Mouse (Mus musculus) heart, adult 2 months (tissue): ENCODE data around the gene Ufm1. TPM values are rescaled to one million over a fixed set of nuclear protein-coding genes. Genes with fewer than 3 reads are reported as not detected.

Experiments used
- DNase-seq, 2 experiments: peaks; one replicate each; pipeline ENCODE4 v3.0.0; 2021
- H3K27ac ChIP-seq: fragments of 200-600 bp; 2 replicates; pipeline ENCODE4 v1.8.1; 2022
- H3K27me3 ChIP-seq: fragments of 200-500 bp; 2 replicates; pipeline ENCODE4 v1.6.1; 2012; ENCODE audit warnings: mild to moderate bottlenecking, low read length, inconsistent platforms, mixed read lengths; ENCODE audit not compliant: control insufficient read depth, insufficient read depth
- H3K36me3 ChIP-seq: fragments of 200-500 bp; 2 replicates; pipeline ENCODE4 v1.6.1; 2012; ENCODE audit warnings: low read length, inconsistent platforms; ENCODE audit not compliant: control insufficient read depth, insufficient read depth
- H3K4me1 ChIP-seq: fragments of 200-500 bp; 2 replicates; pipeline ENCODE4 v1.6.1; 2011; ENCODE audit warnings: low read length; ENCODE audit not compliant: control insufficient read depth, insufficient read depth
- H3K4me3 ChIP-seq: fragments of 200-600 bp; 2 replicates; pipeline ENCODE4 v1.8.1; 2022
- H3K79me2 ChIP-seq: fragments of 200-500 bp; replicated peaks from 2 replicates; pipeline ENCODE4 v1.6.1; 2012; ENCODE audit warnings: mild to moderate bottlenecking, inconsistent platforms, low read length, moderate library complexity, mixed read lengths; ENCODE audit not compliant: control insufficient read depth, insufficient read depth
- H3K9ac ChIP-seq: fragments of 200-500 bp; 2 replicates; pipeline ENCODE4 v1.6.1; 2012; ENCODE audit warnings: low read depth, mild to moderate bottlenecking, control low read depth, inconsistent platforms, low read length, mixed read lengths
- CTCF ChIP-seq: fragments of 200-600 bp; IDR thresholded peaks from 2 replicates; pipeline ENCODE4 v1.8.1; 2022; ENCODE audit warnings: antibody characterized with exemption, mild to moderate bottlenecking, moderate library complexity
- EP300 ChIP-seq: fragments of 200-500 bp; IDR thresholded peaks from 2 replicates; pipeline ENCODE4 v1.6.1; 2011; ENCODE audit warnings: low read depth, low read length, control low read depth; ENCODE audit not compliant: insufficient read depth
- POLR2A ChIP-seq: fragments of 200-500 bp; IDR thresholded peaks from 2 replicates; pipeline ENCODE4 v1.6.1; 2011; ENCODE audit warnings: mild to moderate bottlenecking, low read depth, low read length, control low read depth; ENCODE audit not compliant: insufficient read depth
- WGBS: fragments of 180-500 bp; shearing (Covaris S2); methylation state at CpG from one replicate; pipeline ENCODE4 v1.1.7; 2018; 5-methylcytosine and 5-hydroxymethylcytosine counted together
- intact Hi-C: fragments of 180-260 bp; cut with DNase I; formaldehyde crosslinking; loops from one replicate; pipeline ENCODE4 v1.15.1; 2025
- polyA plus RNA-seq: library from polyadenylated mRNA; depleted of rRNA; stranded (reverse); fragments of >200 nt; gene quantifications from 2 replicates; pipeline ENCODE4 v1.2.3, GENCODE M21; 2012
- total RNA-seq, 2 experiments: library from RNA; stranded (reverse); gene quantifications; 2 replicates each; pipeline ENCODE4 v1.2.3; 2021

Gene Ufm1
- total and polyA plus RNA-seq, 3 experiments: 9.6 to 53.9 (median 47.9) TPM

- H3K4me1 ChIP-seq: no peaks in the 10 kb centered on the region
- H3K9ac ChIP-seq: no peak overlapping the region
- no peaks in the 10 kb centered on the region; the same call in 1 of the 2 replicates for H3K79me2 ChIP-seq
- H3K4me3 ChIP-seq: no peak overlapping the region
- no peak for DNase-seq
- intact Hi-C loops: no loop called here
- no peak for TF ChIP-seq POLR2A
- TF ChIP-seq CTCF: no peak
- TF ChIP-seq EP300: no peak
- no peak overlapping the region for H3K27ac ChIP-seq
- WGBS: 72% methylated on average over 4 of the region's 4 CpGs
- no peaks in the 10 kb centered on the region for H3K27me3 ChIP-seq
- H3K36me3 ChIP-seq: no peaks in the 10 kb centered on the region
Observed at GRCm38 (mm10) chr3:53868212-53868611, 4.6 kb upstream of the Ufm1 start.

GRCm38 (mm10) chr3:53854831-53855230, 8.8 kb downstream of the Ufm1 start:
- Histone ChIP-seq H3K4me3 (no peak overlapping the region), H3K4me1 (no peaks in the 10 kb centered on the region), H3K9ac (no peak overlapping the region), H3K36me3 (no peaks in the 10 kb centered on the region; the same call in 1 of the 2 replicates), H3K27ac (no peak overlapping the region), H3K79me2 (no peaks in the 10 kb centered on the region), H3K27me3 (no peaks in the 10 kb centered on the region)
- intact Hi-C loops: no loop called here
- TF ChIP-seq POLR2A (no peak), CTCF (no peak), EP300 (no peak)
- DNase-seq: no peak
- 81% methylated on average over 3 of the region's 3 CpGs for WGBS

- intact Hi-C loops: no loop called here
- 84% methylated on average over 4 of the region's 4 CpGs for WGBS
Observed at GRCm38 (mm10) chr3:53854261-53854660, 9.4 kb downstream of the Ufm1 start.

GRCm38 (mm10) chr3:53848262-53848661, 15.4 kb downstream of the Ufm1 start:
- no peak overlapping the region for H3K9ac ChIP-seq
- DNase-seq: no peak
- TF ChIP-seq POLR2A: no peak
- no peak for TF ChIP-seq EP300
- TF ChIP-seq CTCF: no peak
- no peaks in the 10 kb centered on the region for H3K27me3 ChIP-seq
- 70% methylated on average over 11 of the region's 11 CpGs for WGBS
- no peaks in the 10 kb centered on the region for H3K4me1 ChIP-seq
- H3K4me3 ChIP-seq: no peak overlapping the region
- no peaks in the 10 kb centered on the region for H3K79me2 ChIP-seq
- intact Hi-C loops: no loop called here
- H3K27ac ChIP-seq: no peak overlapping the region
- no peaks in the 10 kb centered on the region for H3K36me3 ChIP-seq

More at GRCm38 (mm10) chr3:53854261-53854660, 9.4 kb downstream of the Ufm1 start:
- Histone ChIP-seq H3K79me2 (no peaks in the 10 kb centered on the region), H3K27me3 (no peaks in the 10 kb centered on the region), H3K36me3 (no peaks in the 10 kb centered on the region; the same call in 1 of the 2 replicates), H3K4me3 (no peak overlapping the region), H3K9ac (no peak overlapping the region), H3K4me1 (no peaks in the 10 kb centered on the region), H3K27ac (no peak overlapping the region)
- DNase-seq: no peak
- TF ChIP-seq CTCF (no peak), POLR2A (no peak), EP300 (no peak)

GRCm38 (mm10) chr3:53847726-53848125, 15.9 kb downstream of the Ufm1 start:
- no peak overlapping the region for H3K27ac ChIP-seq
- H3K9ac ChIP-seq: no peak overlapping the region
- 64% methylated on average over 4 of the region's 4 CpGs for WGBS
- intact Hi-C loops: no loop called here
- no peaks in the 10 kb centered on the region for H3K4me1 ChIP-seq
- no peak overlapping the region for H3K4me3 ChIP-seq
- TF ChIP-seq POLR2A: no peak
- TF ChIP-seq CTCF: no peak
- no peak for TF ChIP-seq EP300
- no peaks in the 10 kb centered on the region for H3K27me3 ChIP-seq
- no peak for DNase-seq
- H3K79me2 ChIP-seq: no peaks in the 10 kb centered on the region
- no peaks in the 10 kb centered on the region for H3K36me3 ChIP-seq

GRCm38 (mm10) chr3:53846206-53846928, 17.3 kb downstream of the Ufm1 start:
- Histone ChIP-seq H3K27ac (no peak overlapping the region), H3K4me1 (no peaks in the 10 kb centered on the region), H3K27me3 (no peaks in the 10 kb centered on the region), H3K36me3 (no peaks in the 10 kb centered on the region), H3K4me3 (no peak overlapping the region), H3K9ac (no peak overlapping the region), H3K79me2 (no peaks in the 10 kb centered on the region)
- intact Hi-C loops: no loop called here
- TF ChIP-seq CTCF: no peak
- no peak for TF ChIP-seq POLR2A
- TF ChIP-seq EP300: no peak
- no peak for DNase-seq
- WGBS: 64% methylated on average over 7 of the region's 7 CpGs
